Mouse (Mus musculus) embryonic fibroblast, embryonic 13.5 days (primary cell): ENCODE data around the gene C1ql1. TPM values are rescaled to one million over a fixed set of nuclear protein-coding genes. Genes with fewer than 3 reads are reported as not detected.

Source experiments
- H3K27ac ChIP-seq: 2 replicates; pipeline ENCODE4 v1.5.1; 2012; ENCODE audit warnings: low read length, control low read depth, inconsistent platforms; ENCODE audit not compliant: insufficient read depth
- H3K4me1 ChIP-seq: 2 replicates; pipeline ENCODE4 v1.6.1; 2011; ENCODE audit warnings: low read length; ENCODE audit not compliant: control insufficient read depth, insufficient read depth
- H3K4me3 ChIP-seq: 2 replicates; pipeline ENCODE4 v1.5.1; 2011; ENCODE audit warnings: mild to moderate bottlenecking, control low read depth, low read length; ENCODE audit not compliant: insufficient read depth
- CTCF ChIP-seq: IDR thresholded peaks from 2 replicates; pipeline ENCODE4 v1.5.1; 2011; ENCODE audit warnings: mild to moderate bottlenecking, control low read depth, low read length, moderate library complexity, borderline replicate concordance; ENCODE audit not compliant: insufficient read depth
- POLR2A ChIP-seq: IDR thresholded peaks from 2 replicates; pipeline ENCODE4 v1.6.1; 2011; ENCODE audit warnings: low read depth, mild to moderate bottlenecking, control low read depth, low read length, moderate library complexity
- polyA plus RNA-seq: library from polyadenylated mRNA; stranded (reverse); fragments of >200 nt; gene quantifications from 2 replicates; pipeline ENCODE4 v1.2.4, GENCODE M21; 2011; ENCODE audit warnings: low read depth; ENCODE audit not compliant: missing spikeins, insufficient read length

The C1ql1 gene
- polyA plus RNA-seq, result not detected in 2 replicates

DNA sequence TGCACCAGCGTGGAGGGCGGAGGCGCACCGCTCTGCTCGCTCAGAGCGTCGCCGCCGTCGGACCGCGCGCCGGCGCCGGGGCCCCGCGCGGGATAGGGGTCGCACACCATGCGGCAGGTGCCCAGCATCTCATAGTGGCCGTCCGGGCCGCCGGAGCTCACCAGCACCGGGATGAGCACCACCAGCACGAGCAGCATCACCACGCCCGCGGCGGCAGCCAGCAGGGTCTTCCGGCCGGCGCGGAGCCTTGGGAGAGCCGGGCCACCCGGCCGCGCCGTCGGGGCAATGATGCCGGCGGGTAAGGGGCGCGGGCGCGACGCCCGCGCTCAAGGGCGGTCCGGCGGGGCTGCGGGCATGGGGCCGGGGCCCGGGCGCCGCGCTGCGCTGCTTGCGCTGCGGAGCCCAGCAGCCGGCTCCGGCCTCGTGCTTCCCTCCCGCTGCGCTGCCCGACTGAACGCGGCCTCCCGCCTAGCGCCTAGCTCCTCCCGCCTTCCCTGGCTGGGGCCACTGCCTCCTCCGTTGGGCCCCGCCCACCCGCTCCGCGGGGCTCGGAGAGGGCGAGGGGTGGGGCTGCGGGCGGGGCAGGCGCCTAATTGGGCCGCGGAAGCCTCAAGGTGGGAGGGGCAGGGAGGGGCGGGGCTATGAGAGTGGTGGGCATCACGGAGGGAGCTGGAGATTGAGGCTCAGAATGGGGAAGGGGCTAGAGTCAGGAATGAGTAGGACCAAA, at the start of gene C1ql1:
TSS of gene C1ql1 (minus strand) at position 424 of the 727 bp plus-strand sequence.
- Histone ChIP-seq H3K4me1 (0 out of 2 replicates have a peak, but pooled peaks cover 2% of the 10 kb centered on the region), H3K4me3 (no peak within 1 kb of the TSS; the same call in 1 of the 2 replicates), H3K27ac (no peak within 1 kb of the TSS)

DNA sequence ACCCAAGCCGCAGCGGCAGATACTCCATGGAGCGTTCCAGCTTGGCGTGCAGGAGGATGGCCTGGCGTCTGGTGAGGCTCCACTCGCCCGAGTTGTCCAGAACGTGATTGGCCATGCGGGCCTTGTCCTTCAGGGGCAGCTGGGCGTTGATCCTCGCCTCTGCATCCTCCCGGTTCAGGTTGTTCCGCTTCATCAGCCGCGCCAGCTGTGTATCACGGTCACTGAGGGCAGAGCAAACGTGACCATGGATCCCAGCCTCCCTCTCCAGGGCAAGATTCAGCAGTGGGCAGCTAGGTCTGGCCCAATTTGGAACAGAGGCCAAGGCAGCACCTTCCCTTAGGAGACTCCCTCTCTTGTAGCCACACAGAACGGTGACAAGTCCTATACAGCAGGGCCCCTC, 48.5 kb upstream of the C1ql1 start:
- Histone ChIP-seq H3K4me3 (no peak overlapping the region), H3K27ac (no peak overlapping the region), H3K4me1 (peaks cover 9% of the 10 kb centered on the region; the same call in 1 of the 2 replicates)
- TF ChIP-seq CTCF (no peak), POLR2A (no peak)

More for the DNA sequence above, at the start of gene C1ql1:
- TF ChIP-seq POLR2A, result 0 out of 2 replicates have a peak, but pooled peaks have one; percentile 16
- TF ChIP-seq CTCF, result no peak

DNA sequence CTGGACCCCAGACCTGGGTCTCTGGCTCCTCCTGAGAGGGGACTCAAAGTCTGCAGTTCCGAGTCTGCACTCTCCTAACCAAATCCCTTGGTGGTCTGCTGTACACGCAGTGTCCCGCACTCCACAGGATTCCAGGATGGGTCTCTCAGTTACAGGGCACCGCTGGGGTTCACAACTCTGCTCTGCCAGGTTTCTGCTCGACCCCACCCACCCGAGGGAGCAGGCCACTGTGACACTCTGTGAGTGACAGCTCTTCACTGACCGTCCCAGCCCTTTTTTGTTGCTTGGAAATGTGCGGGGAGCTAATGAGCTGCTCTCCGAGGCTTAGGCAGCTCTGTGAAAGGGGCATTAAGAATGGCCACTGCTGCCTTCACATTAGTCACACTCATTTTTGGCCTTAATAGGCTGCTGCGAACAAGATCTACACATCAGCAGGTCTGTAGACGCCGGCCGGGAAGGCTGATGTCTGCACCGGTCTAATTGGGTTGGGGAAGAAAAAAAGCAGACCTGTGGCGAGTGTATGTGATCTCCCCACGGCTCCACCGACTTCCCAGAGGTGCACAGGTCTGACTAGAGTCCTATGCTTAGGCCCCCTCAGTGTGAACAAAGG, 47.0 kb upstream of the C1ql1 start:
- Histone ChIP-seq H3K4me3 (no peak overlapping the region), H3K27ac (no peak overlapping the region), H3K4me1 (peaks cover 9% of the 10 kb centered on the region; the same call in 1 of the 2 replicates)
- no peak for TF ChIP-seq CTCF
- TF ChIP-seq POLR2A, result no peak

DNA sequence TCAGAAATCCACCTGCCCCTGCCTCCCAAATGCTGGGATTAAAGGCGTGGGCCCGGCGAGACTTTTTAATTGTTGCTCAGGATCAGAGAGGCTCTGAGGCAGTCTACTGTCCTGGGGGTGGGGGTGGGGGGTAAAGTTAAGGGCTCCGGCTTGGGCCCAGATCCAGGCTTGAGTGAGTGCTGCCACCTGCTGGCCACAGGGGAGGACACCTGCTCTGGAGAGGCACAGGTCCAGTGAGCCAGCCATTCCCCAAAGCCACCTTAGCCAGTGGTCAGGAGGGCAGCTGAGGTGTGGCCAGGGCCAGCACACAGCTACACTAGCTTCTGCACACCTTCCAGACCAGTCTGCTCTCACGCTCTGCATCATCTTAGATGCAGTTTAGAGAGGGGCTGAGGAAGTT, 46.5 kb upstream of the C1ql1 start:
- Histone ChIP-seq H3K4me1 (peaks cover 9% of the 10 kb centered on the region; the same call in 1 of the 2 replicates), H3K27ac (no peak overlapping the region), H3K4me3 (no peak overlapping the region)
- TF ChIP-seq POLR2A, result no peak
- peak; percentile 92 for TF ChIP-seq CTCF

DNA sequence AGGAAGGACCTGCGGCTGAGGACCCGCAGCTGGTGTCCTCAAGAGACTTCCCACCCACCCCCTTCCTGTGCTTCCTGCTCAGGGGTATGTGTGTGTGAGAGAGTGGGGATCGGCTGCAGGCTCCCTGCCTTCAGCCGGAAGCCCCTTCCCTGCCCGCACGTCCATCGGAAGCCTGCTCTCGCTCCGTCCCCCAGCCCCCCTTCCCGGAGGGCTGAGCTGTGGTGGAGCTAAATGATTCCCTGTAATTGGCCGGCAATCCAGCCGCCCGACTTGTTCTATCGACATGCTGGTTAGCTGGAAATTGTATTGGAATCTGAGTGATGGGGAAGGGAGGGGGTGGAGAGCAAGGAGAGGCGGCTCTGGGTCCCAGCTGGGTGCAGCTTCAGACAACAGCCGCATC, 45.2 kb upstream of the C1ql1 start:
- 0 out of 2 replicates have a peak, but pooled peaks cover 3% of the 10 kb centered on the region for H3K4me1 ChIP-seq
- TF ChIP-seq CTCF (no peak), POLR2A (no peak)
- H3K4me3 ChIP-seq, result no peak overlapping the region
- no peak overlapping the region for H3K27ac ChIP-seq

DNA sequence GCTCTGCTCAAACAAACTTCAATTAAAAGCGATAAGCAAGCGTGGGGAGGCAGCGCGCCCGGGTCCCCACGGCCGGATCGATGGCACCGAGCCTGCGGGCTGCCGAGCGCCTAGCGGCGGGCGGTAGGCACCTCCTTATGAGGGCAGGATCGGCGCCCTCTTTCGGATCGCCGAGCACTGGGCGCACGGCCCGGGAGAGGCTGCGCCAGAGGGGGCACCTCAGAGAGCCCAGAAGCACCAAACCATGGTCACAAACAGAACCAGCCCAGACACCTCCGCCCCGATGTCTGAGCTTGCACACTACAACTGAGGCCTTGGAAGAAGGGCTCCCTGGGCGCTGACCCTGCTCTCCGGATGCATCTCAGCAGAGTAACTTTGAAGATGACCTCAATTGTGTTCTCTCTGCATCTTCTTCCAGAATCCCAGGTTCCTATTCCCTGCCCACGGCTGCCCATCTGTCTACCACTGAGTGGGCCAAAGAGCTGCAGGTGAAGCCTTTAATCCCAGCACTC, 43.7 kb upstream of the C1ql1 start:
- Histone ChIP-seq H3K4me3 (peak overlapping the region; percentile 10), H3K27ac (no peak overlapping the region), H3K4me1 (no peaks in the 10 kb centered on the region)
- TF ChIP-seq CTCF (peak; percentile 47; the same call in 1 of the 2 replicates), POLR2A (no peak)

DNA sequence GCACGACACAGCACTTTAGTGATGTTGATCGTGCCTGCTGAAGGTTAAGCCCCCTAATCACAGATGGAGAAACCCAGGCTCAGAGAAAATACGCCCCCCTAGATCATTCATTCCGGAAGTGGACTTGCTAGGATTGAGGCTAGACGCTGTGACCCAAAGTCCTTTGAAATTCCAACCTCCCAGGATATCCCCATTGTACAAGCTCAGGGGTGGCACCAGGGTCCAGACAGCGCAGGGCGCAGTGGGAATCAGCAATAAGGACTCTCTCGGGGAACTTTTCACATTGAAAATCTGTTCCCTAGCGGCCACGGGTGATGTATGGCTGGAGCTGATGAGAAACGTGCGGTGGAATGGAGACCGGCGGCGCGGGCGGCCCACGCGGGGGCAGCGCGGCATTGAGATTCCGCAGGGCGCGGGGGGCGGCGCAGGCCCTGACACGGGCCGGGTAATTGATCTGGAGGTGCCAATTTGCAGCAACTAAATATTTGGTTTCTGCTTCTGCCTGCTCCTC, 43.2 kb upstream of the C1ql1 start:
- TF ChIP-seq CTCF (no peak), POLR2A (no peak)
- peak overlapping the region; percentile 10 for H3K4me3 ChIP-seq
- no peak overlapping the region for H3K27ac ChIP-seq
- H3K4me1 ChIP-seq, result no peaks in the 10 kb centered on the region

DNA sequence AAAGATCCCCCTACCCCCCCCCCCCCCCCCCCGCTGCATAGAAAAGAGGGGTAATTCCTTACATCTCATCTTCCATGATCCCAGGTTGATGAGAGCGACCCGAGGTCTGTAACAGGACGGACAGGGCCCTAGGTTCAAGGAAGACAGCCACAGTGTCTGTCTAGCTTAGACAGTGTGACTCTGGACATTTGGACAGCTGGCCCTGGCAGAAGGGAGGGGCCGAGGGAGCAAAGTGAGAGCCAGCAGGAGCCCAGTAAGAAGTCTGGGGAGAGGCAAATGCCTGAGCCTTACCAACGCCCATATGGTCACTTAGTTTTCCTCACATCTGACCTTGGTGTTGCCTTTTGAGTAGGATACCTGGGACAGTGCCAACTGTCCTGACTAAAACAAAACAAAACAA, 38.7 kb upstream of the C1ql1 start:
- H3K4me1 ChIP-seq, result no peaks in the 10 kb centered on the region
- H3K27ac ChIP-seq, result no peak overlapping the region
- H3K4me3 ChIP-seq, result no peak overlapping the region
- TF ChIP-seq CTCF, result no peak
- no peak for TF ChIP-seq POLR2A

DNA sequence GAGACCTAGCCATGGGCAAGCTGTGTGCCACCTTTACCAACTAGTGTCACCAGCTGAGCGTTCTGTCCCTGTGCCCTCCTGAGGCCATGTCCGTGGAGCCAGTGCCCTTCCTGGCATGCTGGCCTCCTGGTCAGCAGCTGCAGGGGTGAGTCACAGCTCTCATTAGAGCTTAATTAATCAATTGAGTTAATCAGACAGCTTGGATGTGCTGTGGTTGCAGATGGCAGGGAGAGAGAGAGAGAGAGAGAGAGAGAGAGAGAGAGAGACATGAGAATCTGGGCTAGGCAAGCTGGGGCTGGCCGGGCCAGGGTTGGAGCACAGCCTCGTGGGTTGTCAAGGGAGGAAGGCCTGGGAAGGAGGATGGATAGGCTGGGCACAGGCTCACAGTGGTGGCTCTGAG, 38.1 kb upstream of the C1ql1 start:
- TF ChIP-seq CTCF (no peak), POLR2A (no peak)
- H3K27ac ChIP-seq, result no peak overlapping the region

More for the DNA sequence above, 38.1 kb upstream of the C1ql1 start:
- no peak overlapping the region for H3K4me3 ChIP-seq
- no peaks in the 10 kb centered on the region for H3K4me1 ChIP-seq
